Comparison of ENCODE assay signal across 10 mouse cellular contexts in genomic region chr3:89131816-89132215, GRCm38 (mm10). TPM values are rescaled to one million over a fixed set of nuclear protein-coding genes. Genes with fewer than 3 reads are reported as not detected.
DNase-seq lines count a peak whose midpoint lies in the region; ATAC-seq lines count a peak whose summit lies in the region.
"Had no signal": no experiment of that assay in that cellular context is flagged by ENCODE, and none has a peak within 500 bp of the region (broad histone marks: within the 10 kb centered on the region; RNA-seq: fewer than 3 reads in every experiment).

No protein-coding gene starts in this region.

- no peak overlapping the region for H3K27ac ChIP-seq in heart, embryonic 15.5 days
- peak overlapping the region; percentile 48 for H3K27ac ChIP-seq in forebrain, embryonic 10.5 days
- no peak overlapping the region for H3K27ac ChIP-seq in midbrain, embryonic 15.5 days

- no peak for DNase-seq in heart, adult 9 months (ENCODE audit: low spot score in 2 of 2)
- no peak for DNase-seq in forebrain, embryonic 10.5 days (ENCODE audit: extremely low spot score, low spot score)
- peak; percentile 17 to 21 for DNase-seq in layer of hippocampus, postnatal 36 days
- no peak for DNase-seq in cerebellum, postnatal 14 days
- DNase-seq in thymus, postnatal 0 days (ENCODE audit: low spot score), result no peak
- DNase-seq in lung, postnatal 36 days, result no peak

- H3K9me3 ChIP-seq in heart, embryonic 15.5 days (replicated peaks), result no peaks in the 10 kb centered on the region
- no peaks in the 10 kb centered on the region for H3K9me3 ChIP-seq in forebrain, embryonic 10.5 days
- H3K9me3 ChIP-seq in midbrain, embryonic 15.5 days, result no peaks in the 10 kb centered on the region

- WGBS in heart, embryonic 15.5 days, result 45% methylated on average over 4 of the region's 4 CpGs
- WGBS in forebrain, embryonic 10.5 days, result 57% methylated on average over 4 of the region's 4 CpGs
- 47% methylated on average over 4 of the region's 4 CpGs for WGBS in midbrain, embryonic 15.5 days

- peak overlapping the region; percentile 41; the same call in 1 of the 2 replicates for H3K4me3 ChIP-seq in heart, embryonic 15.5 days
- H3K4me3 ChIP-seq in forebrain, embryonic 10.5 days, result peak overlapping the region; percentile 48
- no peak overlapping the region for H3K4me3 ChIP-seq in midbrain, embryonic 15.5 days
- H3K4me3 ChIP-seq: myocyte had no signal

- no peaks in the 10 kb centered on the region for H3K36me3 ChIP-seq in heart, embryonic 15.5 days
- H3K36me3 ChIP-seq in forebrain, embryonic 10.5 days (replicated peaks), result no peaks in the 10 kb centered on the region
- no peaks in the 10 kb centered on the region for H3K36me3 ChIP-seq in midbrain, embryonic 15.5 days (replicated peaks)

- H3K27me3 ChIP-seq in heart, embryonic 15.5 days, result peaks cover 9% of the 10 kb centered on the region; the same call in 1 of the 2 replicates
- H3K27me3 ChIP-seq in forebrain, embryonic 10.5 days (ENCODE audit: poor library complexity, severe bottlenecking), result peaks cover 35% of the 10 kb centered on the region
- no peaks in the 10 kb centered on the region for H3K27me3 ChIP-seq in midbrain, embryonic 15.5 days (replicated peaks)

- peaks cover 6% of the 10 kb centered on the region; the same call in 1 of the 2 replicates for H3K4me1 ChIP-seq in heart, embryonic 15.5 days (replicated peaks)
- peaks cover 15% of the 10 kb centered on the region for H3K4me1 ChIP-seq in forebrain, embryonic 10.5 days
- H3K4me1 ChIP-seq in midbrain, embryonic 15.5 days, result peaks cover 7% of the 10 kb centered on the region; the same call in 1 of the 2 replicates

- no peak overlapping the region for H3K9ac ChIP-seq in heart, embryonic 15.5 days
- H3K9ac ChIP-seq in midbrain, embryonic 15.5 days, result peak overlapping the region; percentile 28; the same call in 1 of the 2 replicates

- no peak for ATAC-seq in heart, embryonic 15.5 days (replicated peaks; ENCODE audit: insufficient number of reproducible peaks, insufficient read depth, low FRiP score, low read depth)
- ATAC-seq in midbrain, embryonic 15.5 days (replicated peaks), result no peak

- H3K4me2 ChIP-seq in heart, embryonic 15.5 days, result peak overlapping the region; percentile 73
- H3K4me2 ChIP-seq in midbrain, embryonic 15.5 days, result peak overlapping the region; percentile 54

RNA-seq across cellular contexts. Expression of gene Pklr, which starts 4.1 kb away (rescaled TPM):
- 0.09 and 0.61 TPM in 2 replicates for polyA plus RNA-seq in heart, embryonic 15.5 days (2015; fragmentation: Nextera tagmentation; extraction: Ambion mirVana)
- 4.5 and 5.6 TPM in 2 replicates for polyA plus RNA-seq in forebrain, embryonic 10.5 days (2016; fragmentation: Nextera tagmentation; extraction: Ambion mirVana)
- not detected for total RNA-seq in layer of hippocampus, postnatal 36 days (2021)
- polyA plus RNA-seq in midbrain, embryonic 15.5 days (2015; fragmentation: Nextera tagmentation; extraction: Ambion mirVana), result 0.05 and 0.14 TPM in 2 replicates
- not detected in 2 replicates for polyA plus RNA-seq in thymus, postnatal 0 days (2015; fragmentation: Nextera tagmentation; extraction: Ambion mirVana)
- polyA plus RNA-seq: myocyte had no signal

RNA-seq across cellular contexts. Expression of gene Hcn3, which starts 28.2 kb away (rescaled TPM):
- polyA plus RNA-seq in heart, embryonic 15.5 days (2015; fragmentation: Nextera tagmentation; extraction: Ambion mirVana), result 0.52 and 1.1 TPM in 2 replicates
- polyA plus RNA-seq in forebrain, embryonic 10.5 days (2016; fragmentation: Nextera tagmentation; extraction: Ambion mirVana), result 4.8 and 5.5 TPM in 2 replicates
- total RNA-seq in layer of hippocampus, postnatal 36 days (2021), result 10 to 100 TPM; 11.8 to 12.1 TPM
- 59.6 and 59.8 TPM in 2 replicates for polyA plus RNA-seq in midbrain, embryonic 15.5 days (2015; fragmentation: Nextera tagmentation; extraction: Ambion mirVana)
- 1.4 and 1.9 TPM in 2 replicates for polyA plus RNA-seq in thymus, postnatal 0 days (2015; fragmentation: Nextera tagmentation; extraction: Ambion mirVana)

RNA-seq across cellular contexts. Expression of gene Fdps, which starts 30.1 kb away (rescaled TPM):
- polyA plus RNA-seq in heart, embryonic 15.5 days (2015; fragmentation: Nextera tagmentation; extraction: Ambion mirVana), result 86.6 and 124 TPM in 2 replicates
- polyA plus RNA-seq in forebrain, embryonic 10.5 days (2016; fragmentation: Nextera tagmentation; extraction: Ambion mirVana), result 327 and 359 TPM in 2 replicates
- total RNA-seq in layer of hippocampus, postnatal 36 days (2021), result 10 to 100 TPM; 78.8 to 80.0 TPM
- 461 and 488 TPM in 2 replicates for polyA plus RNA-seq in midbrain, embryonic 15.5 days (2015; fragmentation: Nextera tagmentation; extraction: Ambion mirVana)
- 180 and 193 TPM in 2 replicates for polyA plus RNA-seq in thymus, postnatal 0 days (2015; fragmentation: Nextera tagmentation; extraction: Ambion mirVana)

RNA-seq across cellular contexts. Expression of gene Gm43738, which starts 30.9 kb away (rescaled TPM):
- 0.06 TPM in 1 of 2 replicates, not detected in the other for polyA plus RNA-seq in heart, embryonic 15.5 days (2015; fragmentation: Nextera tagmentation; extraction: Ambion mirVana)
- not detected in 2 replicates for polyA plus RNA-seq in forebrain, embryonic 10.5 days (2016; fragmentation: Nextera tagmentation; extraction: Ambion mirVana)
- not detected for total RNA-seq in layer of hippocampus, postnatal 36 days (2021)
- 0.11 TPM in 1 of 2 replicates, not detected in the other for polyA plus RNA-seq in midbrain, embryonic 15.5 days (2015; fragmentation: Nextera tagmentation; extraction: Ambion mirVana)
- not detected in 2 replicates for polyA plus RNA-seq in thymus, postnatal 0 days (2015; fragmentation: Nextera tagmentation; extraction: Ambion mirVana)
- total RNA-seq: common myeloid progenitor, adult 5-6 weeks had no signal

RNA-seq across cellular contexts. Expression of gene Clk2, which starts 32.8 kb away (rescaled TPM):
- polyA plus RNA-seq in heart, embryonic 15.5 days (2015; fragmentation: Nextera tagmentation; extraction: Ambion mirVana), result 14.2 and 20.1 TPM in 2 replicates
- 33.7 and 34.2 TPM in 2 replicates for polyA plus RNA-seq in forebrain, embryonic 10.5 days (2016; fragmentation: Nextera tagmentation; extraction: Ambion mirVana)
- 10 to 100 TPM; 52.0 to 53.4 TPM for total RNA-seq in layer of hippocampus, postnatal 36 days (2021)
- polyA plus RNA-seq in midbrain, embryonic 15.5 days (2015; fragmentation: Nextera tagmentation; extraction: Ambion mirVana), result 22.4 and 26.7 TPM in 2 replicates
- 18.1 and 22.3 TPM in 2 replicates for polyA plus RNA-seq in thymus, postnatal 0 days (2015; fragmentation: Nextera tagmentation; extraction: Ambion mirVana)

Comparison
In these comparisons a context has a peak if more than half of its experiments do, and no peak if none do; other contexts are left out.
1. DNase-seq: peak in layer of hippocampus, postnatal 36 days (2 of 2); none in heart, adult 9 months (0 of 2), forebrain, embryonic 10.5 days (single experiment), cerebellum, postnatal 14 days (0 of 2), thymus, postnatal 0 days (single experiment) and lung, postnatal 36 days (single experiment).